Mouse (Mus musculus) MEL (cell line): ENCODE data around the gene Pi4k2a. TPM values are rescaled to one million over a fixed set of nuclear protein-coding genes. Genes with fewer than 3 reads are reported as not detected.

Experiments
- DNase-seq: peaks from one replicate; pipeline ENCODE4 v3.0.0; 2011; ENCODE audit warnings: low read depth, low spot score
- H3K27ac ChIP-seq: 2 replicates; pipeline ENCODE4 v1.5.1; 2012; ENCODE audit warnings: low read depth, mild to moderate bottlenecking, control low read depth, low read length, moderate library complexity; ENCODE audit not compliant: control insufficient read depth
- H3K27me3 ChIP-seq, 2 experiments: fragments of 150-350 bp in 1 of 2; sonication (generic) in 1 of 2; 2 replicates each; pipeline ENCODE4 v1.6.1; 2012; ENCODE audit warnings: low read length in 2 of 2, mild to moderate bottlenecking in 2 of 2, improper control_type of control experiment in 1 of 2, moderate library complexity in 1 of 2; ENCODE audit not compliant: insufficient read depth in 2 of 2, control insufficient read depth in 1 of 2
- H3K36me3 ChIP-seq, 2 experiments: 2 replicates each; pipeline ENCODE4 v1.6.1; 2012 to 2014; ENCODE audit warnings: low read length in 2 of 2, improper control_type of control experiment in 1 of 2, inconsistent platforms in 1 of 2, mild to moderate bottlenecking in 1 of 2; ENCODE audit not compliant: insufficient read depth in 2 of 2, control insufficient read depth in 1 of 2
- H3K4me1 ChIP-seq, 2 experiments: fragments of 150-350 bp in 1 of 2; sonication (generic) in 1 of 2; 2 replicates each; pipeline ENCODE4 v1.6.1; 2012; ENCODE audit warnings: low read length in 2 of 2, improper control_type of control experiment in 1 of 2, mild to moderate bottlenecking in 1 of 2; ENCODE audit not compliant: insufficient read depth in 2 of 2, control insufficient read depth in 1 of 2
- H3K4me3 ChIP-seq, 2 experiments: fragments of 150-350 bp in 1 of 2; sonication (generic) in 1 of 2; 2 replicates each; pipeline ENCODE4 v1.5.1; 2012; ENCODE audit warnings: low read depth in 2 of 2, low read length in 2 of 2, mild to moderate bottlenecking in 2 of 2, moderate library complexity in 2 of 2, control low read depth in 1 of 2, improper control_type of control experiment in 1 of 2; ENCODE audit not compliant: control insufficient read depth in 1 of 2, insufficient read depth in 1 of 2
- H3K79me2 ChIP-seq: 2 replicates; pipeline ENCODE4 v1.6.1; 2012; ENCODE audit warnings: mild to moderate bottlenecking, low read length, moderate library complexity; ENCODE audit not compliant: control insufficient read depth, poor library complexity, insufficient read depth
- H3K9ac ChIP-seq: 2 replicates; pipeline ENCODE4 v1.6.1; 2012; ENCODE audit warnings: low read depth, mild to moderate bottlenecking, control low read depth, low read length, moderate library complexity; ENCODE audit not compliant: control insufficient read depth, poor library complexity, severe bottlenecking
- H3K9me3 ChIP-seq: fragments of 150-350 bp; sonication (generic); replicated peaks from 2 replicates; pipeline ENCODE4 v1.6.1; 2012; ENCODE audit warnings: mild to moderate bottlenecking, low read length, improper control_type of control experiment, moderate library complexity; ENCODE audit not compliant: insufficient read depth
- CHD1 ChIP-seq: IDR thresholded peaks from 2 replicates; pipeline ENCODE4 v1.6.1; 2012; ENCODE audit warnings: low read depth, mild to moderate bottlenecking, inconsistent platforms, low read length, improper control_type of control experiment
- CHD2 ChIP-seq: IDR thresholded peaks from 2 replicates; pipeline ENCODE4 v1.6.1; 2011; ENCODE audit warnings: low read length, improper control_type of control experiment
- CTCF ChIP-seq, 3 experiments: IDR thresholded peaks in 2 of 3; conservative IDR thresholded peaks in 1 of 3; 2 replicates each; pipeline ENCODE4 v1.5.1; 2011 to 2012; ENCODE audit warnings: low read length in 3 of 3, low read depth in 2 of 3, mild to moderate bottlenecking in 2 of 3, improper control_type of control experiment in 1 of 3, inconsistent platforms in 1 of 3, mixed read lengths in 1 of 3, moderate library complexity in 1 of 3; ENCODE audit not compliant: control insufficient read depth in 1 of 3, insufficient read depth in 1 of 3, poor library complexity in 1 of 3, severe bottlenecking in 1 of 3
- E2F4 ChIP-seq: IDR thresholded peaks from 2 replicates; pipeline ENCODE4 v1.6.1; 2011; ENCODE audit warnings: low read depth, low read length, improper control_type of control experiment, borderline replicate concordance
- ELF1 ChIP-seq: IDR thresholded peaks from 2 replicates; pipeline ENCODE4 v1.6.1; 2014; ENCODE audit warnings: low read depth, mild to moderate bottlenecking, inconsistent platforms, low read length, improper control_type of control experiment, moderate library complexity
- EP300 ChIP-seq, 2 experiments: IDR thresholded peaks; 2 replicates each; pipeline ENCODE4 v1.6.1; 2011; ENCODE audit warnings: improper control_type of control experiment in 2 of 2, low read length in 2 of 2, low read depth in 1 of 2, mild to moderate bottlenecking in 1 of 2
- ETS1 ChIP-seq: IDR thresholded peaks from 2 replicates; pipeline ENCODE4 v1.6.1; 2012; ENCODE audit warnings: low read depth, mild to moderate bottlenecking, inconsistent platforms, low read length, improper control_type of control experiment, moderate library complexity
- GABPA ChIP-seq: IDR thresholded peaks from 2 replicates; pipeline ENCODE4 v1.6.1; 2012; ENCODE audit warnings: low read depth, mild to moderate bottlenecking, inconsistent platforms, low read length, improper control_type of control experiment, moderate library complexity
- GATA1 ChIP-seq: IDR thresholded peaks from 2 replicates; pipeline ENCODE4 v1.6.1; 2011; ENCODE audit warnings: low read depth, low read length, improper control_type of control experiment
- HCFC1 ChIP-seq: IDR thresholded peaks from 2 replicates; pipeline ENCODE4 v1.6.1; 2012; ENCODE audit warnings: low read depth, mild to moderate bottlenecking, inconsistent platforms, low read length, improper control_type of control experiment, moderate library complexity
- JUND ChIP-seq: IDR thresholded peaks from 2 replicates; pipeline ENCODE4 v1.6.1; 2011; ENCODE audit warnings: low read depth, mild to moderate bottlenecking, improper control_type of control experiment, low read length
- KAT2A ChIP-seq: conservative IDR thresholded peaks from 2 replicates; pipeline ENCODE4 v1.6.1; 2012; ENCODE audit warnings: low read depth, low read length, improper control_type of control experiment, inconsistent platforms
- MAFK ChIP-seq: IDR thresholded peaks from 2 replicates; pipeline ENCODE4 v1.6.1; 2011; ENCODE audit warnings: low read depth, mild to moderate bottlenecking, low read length, improper control_type of control experiment, borderline replicate concordance
- MAX ChIP-seq: IDR thresholded peaks from 2 replicates; pipeline ENCODE4 v1.6.1; 2011; ENCODE audit warnings: low read length, improper control_type of control experiment
- MAZ ChIP-seq: IDR thresholded peaks from 2 replicates; pipeline ENCODE4 v1.6.1; 2012; ENCODE audit warnings: low read depth, mild to moderate bottlenecking, inconsistent platforms, low read length, improper control_type of control experiment
- MEF2A ChIP-seq: IDR thresholded peaks from 2 replicates; pipeline ENCODE4 v1.6.1; 2014; ENCODE audit warnings: low read depth, mild to moderate bottlenecking, inconsistent platforms, low read length, improper control_type of control experiment; ENCODE audit not compliant: poor library complexity, insufficient replicate concordance, severe bottlenecking; ENCODE audit errors: extremely low read depth
- MXI1 ChIP-seq: IDR thresholded peaks from 2 replicates; pipeline ENCODE4 v1.6.1; 2011; ENCODE audit warnings: mild to moderate bottlenecking, low read depth, low read length, improper control_type of control experiment
- MYB ChIP-seq: IDR thresholded peaks from 2 replicates; pipeline ENCODE4 v1.6.1; 2011; ENCODE audit warnings: mild to moderate bottlenecking, low read depth, low read length, improper control_type of control experiment
- MYC ChIP-seq: IDR thresholded peaks from 2 replicates; pipeline ENCODE4 v1.6.1; 2011; ENCODE audit warnings: low read depth, mild to moderate bottlenecking, low read length, improper control_type of control experiment, moderate library complexity
- NELFE ChIP-seq: IDR thresholded peaks from 2 replicates; pipeline ENCODE4 v1.6.1; 2011; ENCODE audit warnings: low read depth, low read length, improper control_type of control experiment
- NRF1 ChIP-seq: IDR thresholded peaks from 2 replicates; pipeline ENCODE4 v1.6.1; 2014; ENCODE audit warnings: low read depth, mild to moderate bottlenecking, inconsistent platforms, low read length, improper control_type of control experiment, moderate library complexity; ENCODE audit not compliant: poor library complexity, insufficient read depth, severe bottlenecking
- POLR2A ChIP-seq, 2 experiments: IDR thresholded peaks; 2 replicates each; pipeline ENCODE4 v1.6.1; 2011 to 2012; ENCODE audit warnings: low read length in 2 of 2, mild to moderate bottlenecking in 2 of 2, control low read depth in 1 of 2, improper control_type of control experiment in 1 of 2, low read depth in 1 of 2, moderate library complexity in 1 of 2; ENCODE audit not compliant: control insufficient read depth in 1 of 2, insufficient read depth in 1 of 2, poor library complexity in 1 of 2
- POLR2AphosphoS2 ChIP-seq: IDR thresholded peaks from 2 replicates; pipeline ENCODE4 v1.6.1; 2011; ENCODE audit warnings: low read length, improper control_type of control experiment
- POLR2AphosphoS5 ChIP-seq: IDR thresholded peaks from 2 replicates; pipeline ENCODE4 v1.6.1; 2012; ENCODE audit warnings: low read depth, borderline replicate concordance, mild to moderate bottlenecking, inconsistent platforms, low read length, moderate library complexity, mixed read lengths
- RAD21 ChIP-seq: IDR thresholded peaks from 2 replicates; pipeline ENCODE4 v1.6.1; 2011; ENCODE audit warnings: mild to moderate bottlenecking, low read depth, low read length, improper control_type of control experiment
- RCOR1 ChIP-seq: IDR thresholded peaks from 2 replicates; pipeline ENCODE4 v1.6.1; 2012; ENCODE audit warnings: low read depth, mild to moderate bottlenecking, inconsistent platforms, low read length, improper control_type of control experiment
- SMC3 ChIP-seq: IDR thresholded peaks from 2 replicates; pipeline ENCODE4 v1.6.1; 2011; ENCODE audit warnings: low read depth, low read length, improper control_type of control experiment
- TAL1 ChIP-seq: IDR thresholded peaks from 2 replicates; pipeline ENCODE4 v1.6.1; 2012; ENCODE audit warnings: mild to moderate bottlenecking, inconsistent platforms, low read length, moderate library complexity, mixed read lengths
- TBP ChIP-seq: IDR thresholded peaks from 2 replicates; pipeline ENCODE4 v1.8.0; 2011; ENCODE audit warnings: low read depth, low read length, improper control_type of control experiment
- TCF12 ChIP-seq: IDR thresholded peaks from 2 replicates; pipeline ENCODE4 v1.6.1; 2014; ENCODE audit warnings: low read depth, mild to moderate bottlenecking, inconsistent platforms, low read length, improper control_type of control experiment, moderate library complexity
- UBTF ChIP-seq: IDR thresholded peaks from 2 replicates; pipeline ENCODE4 v1.6.1; 2012; ENCODE audit warnings: low read depth, mild to moderate bottlenecking, inconsistent platforms, low read length, improper control_type of control experiment, moderate library complexity, borderline replicate concordance; ENCODE audit not compliant: insufficient read depth
- USF1 ChIP-seq: IDR thresholded peaks from 2 replicates; pipeline ENCODE4 v1.6.1; 2014; ENCODE audit warnings: low read depth, mild to moderate bottlenecking, inconsistent platforms, low read length, improper control_type of control experiment, moderate library complexity
- ZC3H11A ChIP-seq: IDR thresholded peaks from 2 replicates; pipeline ENCODE4 v1.6.1; 2012; ENCODE audit warnings: low read depth, mild to moderate bottlenecking, inconsistent platforms, low read length, improper control_type of control experiment
- ZKSCAN1 ChIP-seq: IDR thresholded peaks from 2 replicates; pipeline ENCODE4 v1.6.1; 2012; ENCODE audit warnings: low read depth, mild to moderate bottlenecking, inconsistent platforms, low read length, improper control_type of control experiment, moderate library complexity
- ZMIZ1 ChIP-seq: IDR thresholded peaks from 2 replicates; pipeline ENCODE4 v1.6.1; 2012; ENCODE audit warnings: low read depth, mild to moderate bottlenecking, inconsistent platforms, low read length, improper control_type of control experiment, moderate library complexity
- ZNF384 ChIP-seq: IDR thresholded peaks from 2 replicates; pipeline ENCODE4 v1.6.1; 2012; ENCODE audit warnings: low read depth, mild to moderate bottlenecking, inconsistent platforms, low read length, improper control_type of control experiment
- polyA plus RNA-seq, 2 experiments: library from polyadenylated mRNA; stranded (reverse) in 1 of 2; unstranded in 1 of 2; fragments of >175 nt in 1 of 2; fragments of >200 nt in 1 of 2; gene quantifications; 2 replicates each; pipeline versions ENCODE4 v1.2.1 to v1.2.4; 2012; ENCODE audit warnings: low replicate concordance in 2 of 2, low read depth in 1 of 2; ENCODE audit not compliant: insufficient read length in 2 of 2, insufficient read depth in 1 of 2, missing spikeins in 1 of 2
- total RNA-seq: library from RNA; depleted of rRNA; stranded (reverse); fragments of 300-350 nt; gene quantifications from 2 replicates; pipeline ENCODE4 v1.2.3, GENCODE M21; 2012

Gene Pi4k2a
- total and polyA plus RNA-seq, 3 experiments, result 10.2 to 30.3 TPM; not detected in 1

DNA sequence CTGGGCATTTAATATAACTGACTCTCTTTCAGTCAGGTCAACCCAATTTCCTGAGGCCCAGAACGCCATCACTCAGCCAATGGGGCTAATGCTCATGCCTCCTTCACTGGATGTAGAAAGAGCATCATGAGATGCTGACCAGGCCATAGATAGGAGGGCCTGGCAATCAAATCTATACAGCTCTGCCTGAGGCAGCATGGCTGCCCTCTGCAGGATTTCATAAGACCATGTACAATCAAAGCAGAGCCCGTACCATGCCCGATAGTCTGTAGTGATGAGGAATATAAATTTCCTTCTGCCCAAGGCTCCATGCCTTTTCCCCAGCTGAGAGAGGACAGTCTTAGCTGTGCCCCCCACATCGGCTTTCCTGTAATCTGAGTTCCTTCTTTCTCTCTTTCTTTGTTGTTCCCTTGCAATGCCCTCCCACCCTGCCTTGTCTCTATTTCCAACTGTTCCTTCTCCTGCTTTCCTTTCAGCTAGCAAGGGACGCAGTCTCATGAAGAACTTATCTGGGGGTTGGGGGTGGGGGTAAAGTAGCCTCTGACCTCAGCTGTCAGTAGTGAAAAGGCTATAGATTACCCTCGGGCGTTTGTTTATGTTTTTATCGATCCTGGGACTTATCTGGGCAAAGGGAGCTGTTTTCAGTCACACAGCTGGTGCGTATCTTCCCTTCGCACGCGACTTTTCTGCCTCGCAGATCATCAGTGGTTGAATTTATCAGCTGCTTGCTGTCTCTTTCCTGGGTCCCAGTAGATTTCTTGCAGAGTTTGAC lies 68.2 kb downstream of the Pi4k2a start:
- peak overlapping the region; percentile 45 for H3K9ac ChIP-seq
- H3K4me1 ChIP-seq, result peaks cover 3 to 9% of the 10 kb centered on the region in 2 experiments
- H3K9me3 ChIP-seq, result no peaks in the 10 kb centered on the region
- peak; percentile 76 for DNase-seq
- peak overlapping the region; percentile 75 for H3K27ac ChIP-seq
- no peaks in the 10 kb centered on the region; a peak in 1 of 4 replicates for H3K27me3 ChIP-seq
- peak overlapping the region; percentile 43 to 48 for H3K4me3 ChIP-seq
- no peaks in the 10 kb centered on the region for H3K79me2 ChIP-seq
- peaks cover 0 to 11% of the 10 kb centered on the region in 2 experiments; a peak in 2 of 4 replicates for H3K36me3 ChIP-seq
- no peak for TF ChIP-seq CHD2
- no peak for TF ChIP-seq CHD1
- no peak for TF ChIP-seq ZMIZ1
- peak in 2 of 3 experiments; percentile 17 to 36; a peak in 3 of 6 replicates for TF ChIP-seq CTCF (IDR thresholded peaks at IDR 0.05 in 2 of 3, conservative IDR thresholded peaks at IDR 0.05 in 1 of 3; ENCODE audit: control insufficient read depth in 1 of 3, insufficient read depth in 1 of 3, low read depth in 2 of 3, low read length in 3 of 3, poor library complexity in 1 of 3, severe bottlenecking in 1 of 3)
- peak; percentile 38 for TF ChIP-seq SMC3
- TF ChIP-seq MAZ, result peak; percentile 72
- TF ChIP-seq POLR2A (IDR thresholded peaks at IDR 0.05; ENCODE audit: control insufficient read depth in 1 of 2, insufficient read depth in 1 of 2, low read depth in 1 of 2, low read length in 2 of 2, poor library complexity in 1 of 2), result no peak; a peak in 1 of 4 replicates
- TF ChIP-seq E2F4, result no peak
- TF ChIP-seq UBTF, result no peak
- no peak for TF ChIP-seq NRF1
- peak; percentile 69 for TF ChIP-seq MAX
- peak; percentile 80; the same call in 1 of the 2 replicates for TF ChIP-seq MAFK
- TF ChIP-seq MEF2A, result peak; percentile 66; the same call in 1 of the 2 replicates
- TF ChIP-seq TCF12, result peak; percentile 98
- TF ChIP-seq ZC3H11A, result 0 out of 2 replicates have a peak, but pooled peaks have one; percentile 0
- TF ChIP-seq GABPA, result no peak
- no peak for TF ChIP-seq NELFE
- peak; percentile 82 for TF ChIP-seq TAL1
- no peak for TF ChIP-seq TBP
- TF ChIP-seq EP300 (IDR thresholded peaks at IDR 0.05; ENCODE audit: low read depth in 1 of 2, low read length in 2 of 2), result peak; percentile 91 to 95
- peak; percentile 97 for TF ChIP-seq GATA1
- no peak for TF ChIP-seq ZKSCAN1
- no peak for TF ChIP-seq USF1
- no peak for TF ChIP-seq POLR2AphosphoS5
- TF ChIP-seq MYB, result no peak
- 0 out of 2 replicates have a peak, but pooled peaks have one; percentile 52 for TF ChIP-seq MYC
- peak; percentile 8; the same call in 1 of the 2 replicates for TF ChIP-seq RAD21
- TF ChIP-seq MXI1, result peak; percentile 92
- 0 out of 2 replicates have a peak, but pooled peaks have one; percentile 32 for TF ChIP-seq HCFC1
- no peak for TF ChIP-seq JUND
- peak; percentile 93 for TF ChIP-seq RCOR1
- TF ChIP-seq ETS1, result peak; percentile 100
- peak; percentile 33; the same call in 1 of the 2 replicates for TF ChIP-seq ELF1
- no peak for TF ChIP-seq ZNF384
- TF ChIP-seq POLR2AphosphoS2, result peak; percentile 41; the same call in 1 of the 2 replicates
- TF ChIP-seq KAT2A, result no peak; the same call in 1 of the 2 replicates
